Mouse (Mus musculus): ENCODE results near the gene Lpp. TPM values are rescaled to one million over a fixed set of nuclear protein-coding genes. Genes with fewer than 3 reads are reported as not detected.

Lpp gene
- polyA plus RNA-seq, 1 experiment from 2014 or later, result 45.1 TPM

DNA sequence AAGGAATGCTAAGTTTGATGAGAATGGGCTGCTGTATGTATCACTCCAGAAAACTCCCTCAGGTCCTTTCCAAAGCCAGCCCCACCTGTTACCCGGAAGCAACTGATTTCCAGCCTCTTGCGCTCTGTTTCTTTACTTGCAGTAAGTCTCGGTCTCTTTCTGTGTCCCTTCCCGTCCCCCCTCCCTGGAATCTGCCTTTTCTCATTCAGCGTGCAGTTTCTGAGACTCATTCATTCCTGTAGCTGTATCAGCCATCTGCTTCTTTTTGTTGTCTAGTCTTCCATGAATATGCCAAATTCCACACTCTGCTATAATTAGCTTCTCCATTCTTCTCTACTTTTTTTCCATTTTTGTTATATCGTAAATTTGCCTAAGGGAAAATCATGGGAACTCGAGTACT lies 561.7 kb downstream of the Lpp start:
- Histone ChIP-seq H3K4me3 (no peak overlapping the region), H3K4me1 (peaks cover 4% of the 10 kb centered on the region; the same call in 1 of the 2 replicates), H3K27ac (no peak overlapping the region), H3K4me2 (replicated peaks) (no peak overlapping the region), H3K27me3 (no peaks in the 10 kb centered on the region), H3K36me3 (no peaks in the 10 kb centered on the region), H3K9ac (no peak overlapping the region), H3K9me3 (0 out of 2 replicates have a peak, but pooled peaks cover 6% of the 10 kb centered on the region)
- no peak for ATAC-seq (ENCODE audit: insufficient number of reproducible peaks, insufficient read depth, low FRiP score, low TSS enrichment)
- 85% methylated on average over 7 of the region's 7 CpGs for WGBS

- Histone ChIP-seq H3K27me3 (no peaks in the 10 kb centered on the region), H3K9ac (no peak overlapping the region), H3K36me3 (no peaks in the 10 kb centered on the region), H3K4me1 (0 out of 2 replicates have a peak, but pooled peaks cover 3% of the 10 kb centered on the region), H3K27ac (no peak overlapping the region), H3K4me3 (no peak overlapping the region), H3K9me3 (0 out of 2 replicates have a peak, but pooled peaks cover 6% of the 10 kb centered on the region), H3K4me2 (replicated peaks) (no peak overlapping the region)
- ATAC-seq (ENCODE audit: insufficient number of reproducible peaks, insufficient read depth, low FRiP score, low TSS enrichment), result no peak
- 88% methylated on average over 1 of the region's 1 CpGs for WGBS
Observed at GRCm38 (mm10) chr16:24958661-24959060, 565.4 kb downstream of the Lpp start.

- Histone ChIP-seq H3K4me1 (0 out of 2 replicates have a peak, but pooled peaks cover 3% of the 10 kb centered on the region), H3K9ac (no peak overlapping the region), H3K36me3 (no peaks in the 10 kb centered on the region), H3K27ac (no peak overlapping the region), H3K27me3 (no peaks in the 10 kb centered on the region), H3K4me2 (replicated peaks) (no peak overlapping the region), H3K4me3 (no peak overlapping the region), H3K9me3 (0 out of 2 replicates have a peak, but pooled peaks cover 3% of the 10 kb centered on the region)
- ATAC-seq (ENCODE audit: insufficient number of reproducible peaks, insufficient read depth, low FRiP score, low TSS enrichment), result no peak
- 72% methylated on average over 10 of the region's 10 CpGs for WGBS
Observed at GRCm38 (mm10) chr16:24960901-24961806, 567.8 kb downstream of the Lpp start.

GRCm38 (mm10) chr16:24964311-24964710 lies 571.0 kb downstream of the Lpp start:
- H3K9me3 ChIP-seq, result no peaks in the 10 kb centered on the region
- H3K27ac ChIP-seq, result no peak overlapping the region
- no peak overlapping the region for H3K9ac ChIP-seq
- H3K4me3 ChIP-seq, result no peak overlapping the region
- no peak for ATAC-seq (ENCODE audit: insufficient number of reproducible peaks, insufficient read depth, low FRiP score, low TSS enrichment)
- H3K4me1 ChIP-seq, result 0 out of 2 replicates have a peak, but pooled peaks cover 3% of the 10 kb centered on the region
- no peaks in the 10 kb centered on the region for H3K36me3 ChIP-seq
- no peak overlapping the region for H3K4me2 ChIP-seq (replicated peaks)
- WGBS, result 85% methylated on average over 1 of the region's 1 CpGs
- no peaks in the 10 kb centered on the region for H3K27me3 ChIP-seq

DNA sequence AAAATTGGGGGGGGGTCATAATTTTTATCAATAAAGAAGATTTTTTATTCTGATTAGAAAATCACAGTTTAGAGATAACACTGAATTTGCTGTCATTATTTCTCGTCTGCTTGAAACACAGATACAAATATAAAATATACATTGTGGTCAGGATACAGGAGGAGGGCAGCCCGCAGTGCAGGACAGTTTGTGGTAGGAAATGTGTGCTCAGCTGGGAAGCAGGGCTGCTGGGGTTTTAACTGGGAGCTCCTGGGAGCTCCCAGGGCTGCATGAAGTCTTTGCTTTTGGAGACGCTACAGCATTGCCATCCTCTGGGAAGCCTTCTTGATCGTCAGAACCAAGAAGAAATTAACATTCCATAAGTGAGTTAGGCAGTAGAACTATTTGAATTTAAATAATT lies 571.8 kb downstream of the Lpp start:
- Histone ChIP-seq H3K4me3 (no peak overlapping the region), H3K27me3 (no peaks in the 10 kb centered on the region), H3K4me2 (replicated peaks) (no peak overlapping the region), H3K4me1 (0 out of 2 replicates have a peak, but pooled peaks cover 3% of the 10 kb centered on the region), H3K9ac (no peak overlapping the region), H3K9me3 (no peaks in the 10 kb centered on the region), H3K36me3 (no peaks in the 10 kb centered on the region), H3K27ac (no peak overlapping the region)
- no peak for ATAC-seq (ENCODE audit: insufficient number of reproducible peaks, insufficient read depth, low FRiP score, low TSS enrichment)
- 71% methylated on average over 4 of the region's 4 CpGs for WGBS

DNA sequence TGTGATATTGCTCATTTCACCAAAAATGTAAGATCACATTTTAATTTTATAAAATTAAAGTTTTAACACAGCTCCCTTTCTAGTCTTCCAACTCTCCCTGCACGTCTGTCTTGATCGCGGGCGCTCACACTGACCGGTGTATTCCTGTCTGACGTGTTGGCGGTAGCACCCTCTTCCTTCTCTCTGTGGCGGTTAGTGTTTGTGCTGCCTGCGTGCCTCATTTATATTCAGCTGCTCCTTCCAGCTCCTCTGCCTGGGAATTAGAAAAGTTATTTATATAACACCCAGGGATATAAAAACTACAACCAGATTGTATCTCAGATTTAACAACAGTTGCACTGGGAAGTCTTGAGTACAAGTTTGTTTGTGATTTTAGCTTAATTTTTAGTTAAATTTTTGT lies 573.2 kb downstream of the Lpp start:
- 93% methylated on average over 9 of the region's 9 CpGs for WGBS
- Histone ChIP-seq H3K36me3 (no peaks in the 10 kb centered on the region), H3K4me3 (no peak overlapping the region), H3K9me3 (no peaks in the 10 kb centered on the region), H3K4me2 (replicated peaks) (no peak overlapping the region), H3K9ac (no peak overlapping the region), H3K4me1 (0 out of 2 replicates have a peak, but pooled peaks cover 3% of the 10 kb centered on the region), H3K27ac (no peak overlapping the region), H3K27me3 (no peaks in the 10 kb centered on the region)
- no peak for ATAC-seq (ENCODE audit: insufficient number of reproducible peaks, insufficient read depth, low FRiP score, low TSS enrichment)

DNA sequence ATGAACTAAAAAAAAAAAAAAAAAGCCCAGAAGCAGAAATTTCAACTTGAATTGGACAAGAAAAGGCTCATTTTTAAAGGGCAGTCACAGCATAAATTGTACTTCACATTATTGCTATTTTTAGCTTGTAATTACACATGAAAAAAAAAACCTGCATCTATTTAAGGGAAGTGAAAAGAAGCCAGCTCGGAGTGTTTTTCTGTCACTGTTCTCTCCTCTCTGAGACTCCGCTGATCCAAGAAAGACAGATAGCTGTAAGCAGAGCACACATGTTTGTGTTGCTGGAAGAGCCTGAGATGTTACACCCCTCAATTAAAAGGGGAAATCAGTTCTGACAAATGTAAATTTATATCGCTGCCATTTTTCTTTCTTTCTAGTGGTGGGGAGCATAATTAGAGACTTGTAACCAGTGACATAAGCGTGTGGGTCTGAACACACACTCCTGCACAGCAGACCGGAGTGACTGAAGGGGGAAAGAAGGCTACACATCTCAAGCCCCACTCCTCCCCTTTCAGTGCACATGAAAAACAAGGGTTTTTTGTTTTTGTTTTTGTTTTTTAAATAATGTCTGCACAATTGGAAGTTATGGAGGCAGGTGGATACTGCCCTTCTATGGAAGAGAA lies 579.8 kb downstream of the Lpp start:
- no peaks in the 10 kb centered on the region for H3K27me3 ChIP-seq
- H3K36me3 ChIP-seq, result peaks cover 5% of the 10 kb centered on the region; the same call in 1 of the 2 replicates
- H3K4me1 ChIP-seq, result peaks cover 2% of the 10 kb centered on the region; the same call in 1 of the 2 replicates
- no peak overlapping the region for H3K27ac ChIP-seq
- H3K4me2 ChIP-seq (replicated peaks), result no peak overlapping the region
- WGBS, result 73% methylated on average over 5 of the region's 5 CpGs
- no peaks in the 10 kb centered on the region for H3K9me3 ChIP-seq
- no peak overlapping the region for H3K4me3 ChIP-seq
- no peak overlapping the region for H3K9ac ChIP-seq
- ATAC-seq (ENCODE audit: insufficient number of reproducible peaks, insufficient read depth, low FRiP score, low TSS enrichment), result no peak

GRCm38 (mm10) chr16:24977771-24978170 lies 584.5 kb downstream of the Lpp start:
- no peak for ATAC-seq (ENCODE audit: insufficient number of reproducible peaks, insufficient read depth, low FRiP score, low TSS enrichment)
- Histone ChIP-seq H3K9ac (no peak overlapping the region), H3K4me2 (replicated peaks) (no peak overlapping the region), H3K9me3 (no peaks in the 10 kb centered on the region), H3K4me1 (peaks cover 2% of the 10 kb centered on the region; the same call in 1 of the 2 replicates), H3K27ac (no peak overlapping the region), H3K27me3 (no peaks in the 10 kb centered on the region), H3K4me3 (no peak overlapping the region), H3K36me3 (0 out of 2 replicates have a peak, but pooled peaks cover 6% of the 10 kb centered on the region)
- WGBS, result 85% methylated on average over 1 of the region's 1 CpGs

- H3K27me3 ChIP-seq, result no peaks in the 10 kb centered on the region
- H3K4me3 ChIP-seq, result no peak overlapping the region
- peaks cover 2% of the 10 kb centered on the region; the same call in 1 of the 2 replicates for H3K4me1 ChIP-seq
- no peak overlapping the region for H3K27ac ChIP-seq
- WGBS, result 86% methylated on average over 1 of the region's 1 CpGs
- H3K4me2 ChIP-seq (replicated peaks), result no peak overlapping the region
- 0 out of 2 replicates have a peak, but pooled peaks cover 6% of the 10 kb centered on the region for H3K36me3 ChIP-seq
- H3K9ac ChIP-seq, result no peak overlapping the region
- ATAC-seq (ENCODE audit: insufficient number of reproducible peaks, insufficient read depth, low FRiP score, low TSS enrichment), result no peak
- no peaks in the 10 kb centered on the region for H3K9me3 ChIP-seq
Observed at GRCm38 (mm10) chr16:24978226-24978625, 584.9 kb downstream of the Lpp start.

DNA sequence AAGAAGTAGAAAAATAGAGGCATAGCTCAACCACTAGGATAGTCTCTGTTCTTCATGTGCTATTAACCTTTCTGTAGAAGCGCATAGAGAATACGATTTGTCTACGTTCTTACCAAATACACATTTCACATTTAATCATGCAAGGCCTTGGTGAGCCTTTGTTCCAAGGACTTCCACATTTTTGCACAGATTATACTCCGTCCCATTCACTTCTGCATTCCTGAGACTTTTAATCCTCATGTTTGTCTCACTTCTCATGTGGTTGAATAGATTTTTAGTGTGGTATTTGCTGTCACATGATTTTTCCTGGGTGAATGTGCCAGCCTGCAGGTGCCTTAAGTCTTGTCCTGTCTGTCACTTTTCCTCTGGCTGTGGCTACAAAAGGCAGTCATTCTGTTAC lies 586.1 kb downstream of the Lpp start:
- H3K4me2 ChIP-seq (replicated peaks), result no peak overlapping the region
- no peaks in the 10 kb centered on the region for H3K27me3 ChIP-seq
- no peak for ATAC-seq (ENCODE audit: insufficient number of reproducible peaks, insufficient read depth, low FRiP score, low TSS enrichment)
- H3K9ac ChIP-seq, result no peak overlapping the region
- no peaks in the 10 kb centered on the region for H3K9me3 ChIP-seq
- peaks cover 2% of the 10 kb centered on the region; the same call in 1 of the 2 replicates for H3K4me1 ChIP-seq
- H3K36me3 ChIP-seq, result 0 out of 2 replicates have a peak, but pooled peaks cover 6% of the 10 kb centered on the region
- 86% methylated on average over 4 of the region's 4 CpGs for WGBS
- H3K27ac ChIP-seq, result no peak overlapping the region
- H3K4me3 ChIP-seq, result no peak overlapping the region

GRCm38 (mm10) chr16:24982828-24983227 lies 589.5 kb downstream of the Lpp start:
- H3K4me3 ChIP-seq, result no peak overlapping the region
- no peak for ATAC-seq (ENCODE audit: insufficient number of reproducible peaks, insufficient read depth, low FRiP score, low TSS enrichment)
- 71% methylated on average over 4 of the region's 4 CpGs for WGBS

More at GRCm38 (mm10) chr16:24982828-24983227, 589.5 kb downstream of the Lpp start:
- Histone ChIP-seq H3K27me3 (no peaks in the 10 kb centered on the region), H3K9ac (no peak overlapping the region), H3K4me1 (no peaks in the 10 kb centered on the region; the same call in 1 of the 2 replicates), H3K36me3 (0 out of 2 replicates have a peak, but pooled peaks cover 6% of the 10 kb centered on the region), H3K9me3 (no peaks in the 10 kb centered on the region), H3K4me2 (replicated peaks) (no peak overlapping the region), H3K27ac (no peak overlapping the region)
